Mouse (Mus musculus) neural tube, embryonic 14.5 days (tissue): ENCODE results near the gene Plekha4. TPM values are rescaled to one million over a fixed set of nuclear protein-coding genes. Genes with fewer than 3 reads are reported as not detected.

ENCODE experiments used
- ATAC-seq: fragments of 200-750 bp; cut with Nextera tagmentation; 2 replicates; pipeline ENCODE4 v1.8.0; 2017; ENCODE audit warnings: low read depth, mild to moderate bottlenecking, moderate TSS enrichment, moderate library complexity
- H3K27ac ChIP-seq: fragments of 300-500 bp; sonication (generic); 2 replicates; pipeline ENCODE4 v1.5.1; 2014; ENCODE audit warnings: low read depth, mild to moderate bottlenecking, control low read depth, low read length, moderate library complexity, mixed read lengths
- H3K27me3 ChIP-seq: fragments of 300-500 bp; sonication (generic); 2 replicates; pipeline ENCODE4 v1.6.1; 2014; ENCODE audit warnings: low read length; ENCODE audit not compliant: control insufficient read depth, insufficient read depth
- H3K36me3 ChIP-seq: fragments of 300-500 bp; sonication (generic); 2 replicates; pipeline ENCODE4 v1.6.1; 2014; ENCODE audit warnings: low read length, mixed read lengths; ENCODE audit not compliant: control insufficient read depth, insufficient read depth
- H3K4me1 ChIP-seq: fragments of 300-500 bp; sonication (generic); 2 replicates; pipeline ENCODE4 v1.6.1; 2014; ENCODE audit warnings: low read length; ENCODE audit not compliant: control insufficient read depth, insufficient read depth
- H3K4me2 ChIP-seq: fragments of 300-500 bp; sonication (generic); 2 replicates; pipeline ENCODE4 v1.6.1; 2014; ENCODE audit warnings: mild to moderate bottlenecking, low read depth, low read length, control low read depth
- H3K4me3 ChIP-seq: fragments of 300-500 bp; sonication (generic); 2 replicates; pipeline ENCODE4 v1.5.1; 2014; ENCODE audit warnings: low read depth, low read length, control low read depth, mixed read lengths
- H3K9ac ChIP-seq: fragments of 300-500 bp; sonication (generic); replicated peaks from 2 replicates; pipeline ENCODE4 v1.6.1; 2014; ENCODE audit warnings: low read depth, mild to moderate bottlenecking, control low read depth, low read length, mixed read lengths
- H3K9me3 ChIP-seq: fragments of 300-500 bp; sonication (generic); 2 replicates; pipeline ENCODE4 v1.6.1; 2016; ENCODE audit warnings: low read length; ENCODE audit not compliant: control insufficient read depth
- WGBS: fragments of 180-500 bp; shearing (Covaris S2); extraction: QIAGEN DNeasy Blood & Tissue Kit; methylation state at CpG from one replicate; pipeline ENCODE4 v1.1.7; 2014; 5-methylcytosine and 5-hydroxymethylcytosine counted together
- polyA plus RNA-seq: library from polyadenylated mRNA; unstranded; fragments of >200 nt; fragmentation: Nextera tagmentation; extraction: Ambion mirVana; gene quantifications from 2 replicates; pipeline ENCODE4 v1.2.1, GENCODE M21; 2014

Plekha4 gene
- polyA plus RNA-seq, 1 experiment from 2014 or later = 0.54 TPM

- Histone ChIP-seq H3K9me3 (no peaks in the 10 kb centered on the region), H3K27ac (peak overlapping the region; percentile 70), H3K4me2 (peak overlapping the region; percentile 60), H3K4me3 (peak overlapping the region; percentile 25), H3K27me3 (no peaks in the 10 kb centered on the region), H3K9ac (no peak overlapping the region), H3K36me3 (peaks cover 3% of the 10 kb centered on the region; the same call in 1 of the 2 replicates), H3K4me1 (no peaks in the 10 kb centered on the region)
- ATAC-seq = peak; percentile 98
- WGBS = 5% methylated on average over 19 of the region's 19 CpGs
These were observed 63.0 kb downstream of the Plekha4 start for GRCm38 (mm10) chr7:45589173-45589572.

GRCm38 (mm10) chr7:45589898-45590297 lies 63.8 kb downstream of the Plekha4 start:
- H3K27ac ChIP-seq = no peak overlapping the region
- H3K4me3 ChIP-seq = no peak overlapping the region
- 95% methylated on average over 5 of the region's 5 CpGs for WGBS
- H3K4me2 ChIP-seq = no peak overlapping the region
- no peaks in the 10 kb centered on the region for H3K4me1 ChIP-seq
- H3K36me3 ChIP-seq = peaks cover 2% of the 10 kb centered on the region; the same call in 1 of the 2 replicates
- H3K9ac ChIP-seq = no peak overlapping the region
- no peaks in the 10 kb centered on the region for H3K27me3 ChIP-seq
- no peaks in the 10 kb centered on the region for H3K9me3 ChIP-seq
- ATAC-seq = no peak

GRCm38 (mm10) chr7:45590874-45591273 lies 64.7 kb downstream of the Plekha4 start:
- Histone ChIP-seq H3K27me3 (no peaks in the 10 kb centered on the region), H3K4me2 (no peak overlapping the region), H3K4me1 (no peaks in the 10 kb centered on the region), H3K9me3 (no peaks in the 10 kb centered on the region), H3K4me3 (no peak overlapping the region), H3K9ac (no peak overlapping the region), H3K27ac (no peak overlapping the region), H3K36me3 (no peaks in the 10 kb centered on the region)
- ATAC-seq = no peak
- 62% methylated on average over 3 of the region's 3 CpGs for WGBS

GRCm38 (mm10) chr7:45591880-45592279 lies 65.8 kb downstream of the Plekha4 start:
- no peaks in the 10 kb centered on the region for H3K36me3 ChIP-seq
- H3K9ac ChIP-seq = no peak overlapping the region
- no peak overlapping the region for H3K27ac ChIP-seq
- H3K4me2 ChIP-seq = no peak overlapping the region
- H3K9me3 ChIP-seq = no peaks in the 10 kb centered on the region
- no peaks in the 10 kb centered on the region for H3K27me3 ChIP-seq
- no peak for ATAC-seq
- WGBS = 77% methylated on average over 7 of the region's 7 CpGs
- no peaks in the 10 kb centered on the region for H3K4me1 ChIP-seq
- H3K4me3 ChIP-seq = no peak overlapping the region

- Histone ChIP-seq H3K27ac (no peak overlapping the region), H3K9ac (no peak overlapping the region), H3K4me2 (no peak overlapping the region), H3K9me3 (no peaks in the 10 kb centered on the region), H3K4me1 (no peaks in the 10 kb centered on the region), H3K36me3 (no peaks in the 10 kb centered on the region), H3K27me3 (no peaks in the 10 kb centered on the region), H3K4me3 (no peak overlapping the region)
- no peak for ATAC-seq
- WGBS = 25% methylated on average over 10 of the region's 10 CpGs
These were observed 67.1 kb downstream of the Plekha4 start for GRCm38 (mm10) chr7:45593118-45593815.

- no peak for ATAC-seq
- Histone ChIP-seq H3K27ac (no peak overlapping the region), H3K4me2 (no peak overlapping the region), H3K4me1 (no peaks in the 10 kb centered on the region), H3K9ac (no peak overlapping the region), H3K36me3 (no peaks in the 10 kb centered on the region), H3K9me3 (no peaks in the 10 kb centered on the region), H3K4me3 (no peak overlapping the region), H3K27me3 (no peaks in the 10 kb centered on the region)
- 86% methylated on average over 4 of the region's 4 CpGs for WGBS
These were observed 69.0 kb downstream of the Plekha4 start for GRCm38 (mm10) chr7:45595176-45595575.

GRCm38 (mm10) chr7:45596107-45596506 lies 70.0 kb downstream of the Plekha4 start:
- no peak overlapping the region for H3K4me2 ChIP-seq
- H3K27ac ChIP-seq = no peak overlapping the region
- H3K4me1 ChIP-seq = no peaks in the 10 kb centered on the region
- no peak for ATAC-seq
- H3K9ac ChIP-seq = no peak overlapping the region
- no peaks in the 10 kb centered on the region for H3K36me3 ChIP-seq
- 88% methylated on average over 1 of the region's 1 CpGs for WGBS
- H3K27me3 ChIP-seq = no peaks in the 10 kb centered on the region
- no peak overlapping the region for H3K4me3 ChIP-seq
- no peaks in the 10 kb centered on the region for H3K9me3 ChIP-seq

- no peaks in the 10 kb centered on the region for H3K27me3 ChIP-seq
- no peak overlapping the region for H3K4me2 ChIP-seq
- 92% methylated on average over 5 of the region's 5 CpGs for WGBS
- no peak overlapping the region for H3K27ac ChIP-seq
- no peaks in the 10 kb centered on the region for H3K9me3 ChIP-seq
- H3K36me3 ChIP-seq = no peaks in the 10 kb centered on the region
- ATAC-seq = no peak
- no peak overlapping the region for H3K4me3 ChIP-seq
- H3K9ac ChIP-seq = no peak overlapping the region
- no peaks in the 10 kb centered on the region for H3K4me1 ChIP-seq
These were observed 70.9 kb downstream of the Plekha4 start for GRCm38 (mm10) chr7:45597013-45597412.

- Histone ChIP-seq H3K9me3 (no peaks in the 10 kb centered on the region), H3K4me2 (no peak overlapping the region), H3K9ac (no peak overlapping the region), H3K4me1 (no peaks in the 10 kb centered on the region), H3K27ac (no peak overlapping the region), H3K27me3 (no peaks in the 10 kb centered on the region), H3K4me3 (no peak overlapping the region), H3K36me3 (no peaks in the 10 kb centered on the region)
- ATAC-seq = no peak
- 87% methylated on average over 6 of the region's 6 CpGs for WGBS
These were observed 71.4 kb downstream of the Plekha4 start for GRCm38 (mm10) chr7:45597527-45597926.
